Mouse (Mus musculus) left cerebral cortex, postnatal 10 days (tissue): ENCODE data around the gene Slc6a9. TPM values are rescaled to one million over a fixed set of nuclear protein-coding genes. Genes with fewer than 3 reads are reported as not detected.

Experiments
- DNase-seq, 2 experiments: peaks; one replicate each; pipeline ENCODE4 v3.0.0; 2021 to 2022; ENCODE audit warnings: low spot score in 2 of 2, mixed read lengths in 1 of 2; ENCODE audit errors: extremely low spot score in 1 of 2
- intact Hi-C: fragments of 180-260 bp; cut with DNase I; formaldehyde crosslinking; loops from one replicate; pipeline ENCODE4 v1.15.1; 2025
- total RNA-seq, 2 experiments: library from RNA; stranded (reverse); gene quantifications; 2 replicates each; pipeline ENCODE4 v1.2.3; 2021

The Slc6a9 gene
- total RNA-seq, 2 experiments from 2014 or later = 40.6 to 44.6 TPM

DNA sequence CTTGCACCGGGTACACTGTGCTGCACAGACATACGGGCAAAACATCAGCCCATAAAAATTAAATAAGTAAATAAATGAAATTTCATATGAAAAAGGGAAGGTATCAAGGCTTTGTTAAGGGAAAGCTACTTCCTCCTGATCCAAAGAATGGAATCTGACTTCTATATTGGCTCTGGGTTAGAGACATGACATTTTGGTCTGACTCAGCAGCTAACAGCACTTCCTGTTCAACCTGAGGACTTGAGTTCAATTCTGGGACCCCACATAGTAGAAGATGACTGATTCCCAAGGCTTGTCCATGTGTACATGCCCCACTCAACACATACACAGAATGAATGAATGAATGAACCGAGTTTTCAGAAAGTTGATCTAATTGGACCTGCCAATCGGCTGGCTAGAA is 83.5 kb downstream of the Slc6a9 start:
- DNase-seq = no peak
- intact Hi-C loops = no loop called here

- no peak for DNase-seq
- intact Hi-C loops = no loop called here
These were observed 84.0 kb downstream of the Slc6a9 start for GRCm38 (mm10) chr4:117918261-117918660.

DNA sequence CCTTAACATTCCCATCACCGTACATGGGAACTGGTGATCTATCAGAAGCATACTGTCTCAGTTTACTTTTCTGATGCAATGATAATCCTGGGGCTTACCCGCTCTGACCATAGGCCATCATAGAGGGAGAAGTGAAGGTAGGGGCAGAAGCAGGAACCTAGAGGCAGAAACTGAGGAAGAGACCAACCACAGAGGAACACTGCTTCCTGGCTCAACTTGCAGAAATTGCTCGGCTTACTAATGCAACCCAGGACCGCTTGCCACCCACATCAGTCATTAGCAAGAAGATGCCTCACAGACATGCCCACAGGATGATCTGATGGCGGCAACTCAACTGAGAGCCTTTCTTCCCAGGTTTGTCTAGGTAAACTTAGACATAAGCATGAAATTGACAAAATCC is 84.5 kb downstream of the Slc6a9 start:
- intact Hi-C loops = no loop called here
- no peak for DNase-seq

DNA sequence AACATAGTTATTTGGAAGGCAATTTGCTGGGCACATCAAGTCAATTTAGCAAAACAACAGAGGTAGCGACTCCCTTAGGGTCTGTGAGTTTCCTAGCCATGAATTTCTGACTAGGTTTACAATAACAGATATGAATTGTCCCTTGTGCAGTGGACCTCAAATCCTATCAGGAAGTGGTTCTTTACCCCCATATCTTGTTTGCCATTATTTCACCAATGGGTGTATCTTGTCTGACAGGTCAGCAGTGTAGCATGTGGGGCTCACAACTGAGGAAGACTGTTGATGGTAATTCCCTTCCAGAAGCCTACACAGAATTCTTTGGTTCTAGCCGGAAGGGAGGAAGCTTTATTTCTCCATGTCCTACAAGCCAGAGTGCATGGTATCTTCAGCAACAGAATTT is 87.1 kb downstream of the Slc6a9 start:
- DNase-seq = no peak
- intact Hi-C loops = loop anchor here (10.0 kb wide), 1 partner anchor 373 kb away; the partner anchor contains the start of gene Ptprf

DNA sequence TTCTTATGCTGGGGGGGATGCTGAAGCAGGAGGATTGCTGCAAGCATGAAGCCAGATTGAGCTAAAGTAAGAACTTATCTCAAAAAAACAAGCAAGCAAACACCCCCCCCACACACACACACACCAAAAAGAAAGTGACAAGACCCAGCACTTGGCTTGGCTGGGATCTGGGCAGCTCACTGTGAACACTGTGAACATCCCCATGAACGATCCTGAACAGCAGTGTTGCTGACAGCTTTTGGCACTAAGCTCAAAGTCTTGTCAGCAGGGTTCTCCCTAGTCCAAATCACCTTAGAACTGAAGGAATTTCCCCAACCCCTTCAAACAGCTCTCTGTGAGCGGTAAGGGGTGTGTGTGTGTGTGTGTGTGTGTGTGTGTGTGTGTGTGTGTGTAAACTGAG is 89.1 kb downstream of the Slc6a9 start:
- DNase-seq = no peak
- intact Hi-C loops = loop anchor here (10.0 kb wide), 1 partner anchor 371 kb away; the partner anchor contains the start of gene Ptprf

Other genes starting within 250 kb of the Slc6a9 start
- gene Dmap1, start 152.2 kb upstream of the Slc6a9 start, total RNA-seq = 10 to 100 TPM; 37.6 to 42.2 TPM
- not detected for gene Gm12845, start 110.1 kb upstream of the Slc6a9 start, total RNA-seq
- not detected for gene Klf17, start 68.9 kb upstream of the Slc6a9 start, total RNA-seq
- gene Ccdc24, start 38.1 kb downstream of the Slc6a9 start, total RNA-seq = 1 to 10 TPM; 3.1 to 3.3 TPM
- 100 to 1,000 TPM; 165 to 170 TPM for gene B4galt2, start 49.0 kb downstream of the Slc6a9 start, total RNA-seq
- gene Atp6v0b, start 52.8 kb downstream of the Slc6a9 start, total RNA-seq = 100 to 1,000 TPM; 464 to 465 TPM
- gene Dph2, start 57.5 kb downstream of the Slc6a9 start, total RNA-seq = 10 to 100 TPM in 1 of 2 experiments, 1 to 10 TPM in 1; 8.0 to 10.1 TPM
- gene Ipo13, start 80.5 kb downstream of the Slc6a9 start, total RNA-seq = 100 to 1,000 TPM; 115 to 121 TPM
- gene Artn, start 95.3 kb downstream of the Slc6a9 start, total RNA-seq = 1 to 10 TPM; 2.0 to 2.1 TPM